Mouse (Mus musculus) brain, adult 2 months (tissue): Measurements from ENCODE around the gene Agtr1a.
A peak's percentile ranks its signal among the peaks of the same experiment; 100 is the strongest.

Experiments
- DNase-seq: peaks from one replicate; pipeline ENCODE4 v3.0.0; 2011; ENCODE audit warnings: low read depth, low spot score

The Agtr1a gene

GRCm38 (mm10) chr13:30336148-30336801 is at the start of gene Agtr1a:
Gene Agtr1a (plus strand): TSS chr13:30336441.
- peak; percentile 18 for DNase-seq

GRCm38 (mm10) chr13:30310221-30310620 is 26.0 kb upstream of the Agtr1a start:
- DNase-seq = no peak

GRCm38 (mm10) chr13:30324669-30325346 is 11.4 kb upstream of the Agtr1a start:
- DNase-seq = no peak

DNA sequence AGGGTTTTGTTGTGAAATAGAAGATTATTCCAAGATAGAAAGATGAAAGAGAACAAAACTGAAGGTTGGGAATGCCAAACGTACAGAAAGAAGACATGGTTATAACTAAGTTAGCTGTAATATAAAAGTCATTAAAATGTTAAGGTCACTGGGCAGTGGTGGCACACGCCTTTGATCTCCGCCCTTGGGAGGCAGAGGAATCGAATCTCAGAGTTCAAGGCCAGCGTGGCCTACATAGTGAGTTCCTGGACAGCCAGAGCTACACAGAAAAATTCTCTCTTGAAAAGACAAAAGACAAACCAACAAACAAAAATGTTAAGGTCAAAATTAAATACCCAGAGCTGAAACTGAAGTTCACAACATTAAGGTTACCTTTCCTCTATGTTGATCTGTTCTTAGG is 5.2 kb upstream of the Agtr1a start:
- DNase-seq = no peak

DNA sequence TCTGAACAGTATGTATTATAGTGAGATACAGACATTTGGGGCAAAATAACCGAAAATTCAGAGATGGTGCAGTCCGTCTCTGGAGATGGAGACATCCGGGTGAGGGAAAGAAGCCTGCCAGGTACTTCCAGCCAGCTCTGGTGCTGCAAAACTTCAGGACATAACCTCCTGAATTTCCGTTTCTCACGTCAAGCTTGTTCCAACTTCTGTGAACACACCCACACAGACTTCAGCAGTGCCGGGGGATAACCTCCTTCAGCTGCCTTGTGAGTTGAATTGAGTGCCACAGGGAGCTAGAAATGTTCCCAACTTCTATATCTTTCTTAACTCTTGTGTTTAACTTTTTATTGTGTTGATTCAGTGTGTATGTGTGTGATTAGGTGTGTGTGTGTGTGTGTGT is 4.4 kb upstream of the Agtr1a start:
- peak; percentile 61 for DNase-seq

DNA sequence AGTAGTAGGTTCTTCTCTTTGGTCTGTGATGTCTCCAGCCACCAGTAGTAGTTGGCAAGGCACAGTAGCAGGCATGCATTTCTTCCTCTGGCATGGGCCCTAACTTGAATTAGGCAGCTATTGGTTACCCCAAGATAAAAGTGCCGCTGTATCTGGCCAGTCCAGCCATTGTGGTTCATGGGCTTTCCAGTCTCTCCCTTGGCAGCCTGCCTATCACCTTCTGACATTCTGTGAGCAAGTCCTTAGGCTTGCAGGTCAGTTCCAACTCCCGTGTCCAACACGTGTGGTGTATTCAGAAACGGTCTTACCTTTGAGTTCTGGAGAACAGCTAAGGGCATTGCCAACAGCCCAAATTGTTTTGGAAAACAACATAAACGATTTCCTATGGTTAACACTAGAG is 3.7 kb upstream of the Agtr1a start:
- DNase-seq = no peak

- DNase-seq = no peak
Observed at GRCm38 (mm10) chr13:30334667-30335066, 1.6 kb upstream of the Agtr1a start.

DNA sequence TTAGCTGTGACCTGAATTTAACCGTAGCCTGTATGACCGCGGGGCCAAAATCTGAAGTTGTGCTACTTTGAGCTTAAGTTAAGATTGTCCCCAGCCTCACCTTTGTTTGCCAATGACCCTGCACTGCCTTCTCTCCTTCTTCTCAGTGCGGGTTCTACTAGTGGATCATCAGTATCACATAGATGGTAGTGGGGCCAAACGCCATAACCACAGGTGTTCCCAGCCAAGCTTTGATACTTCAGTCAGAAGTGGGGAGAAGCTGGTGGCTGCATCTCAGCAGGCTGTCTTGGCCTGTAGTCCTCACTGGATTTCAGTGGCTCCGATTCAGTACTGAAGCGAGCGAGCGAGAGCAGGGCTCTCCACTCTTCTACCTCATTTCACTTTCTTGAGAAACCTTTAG is 672 bp downstream of the Agtr1a start:
- no peak for DNase-seq

GRCm38 (mm10) chr13:30337646-30338045 is 1.4 kb downstream of the Agtr1a start:
- no peak for DNase-seq

DNA sequence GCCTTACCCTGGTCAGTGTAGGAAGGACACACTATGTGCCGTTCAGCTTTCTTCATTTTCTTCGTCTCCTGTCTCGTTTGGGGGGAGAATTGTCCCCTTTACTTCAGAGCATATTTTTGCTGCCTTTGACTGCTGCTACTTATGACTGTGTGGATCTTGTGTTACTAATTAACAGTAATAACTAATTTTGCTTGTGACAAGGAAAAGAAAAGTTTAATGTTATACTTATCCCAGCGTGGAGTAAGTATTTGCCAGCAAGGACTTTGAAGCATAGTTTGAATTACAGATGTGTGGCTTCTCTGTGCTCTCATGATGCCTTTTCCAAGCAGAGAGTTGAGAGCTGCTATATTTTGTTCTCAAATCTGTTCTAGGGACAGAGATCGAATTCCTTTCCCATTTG is 2.3 kb downstream of the Agtr1a start:
- no peak for DNase-seq

DNA sequence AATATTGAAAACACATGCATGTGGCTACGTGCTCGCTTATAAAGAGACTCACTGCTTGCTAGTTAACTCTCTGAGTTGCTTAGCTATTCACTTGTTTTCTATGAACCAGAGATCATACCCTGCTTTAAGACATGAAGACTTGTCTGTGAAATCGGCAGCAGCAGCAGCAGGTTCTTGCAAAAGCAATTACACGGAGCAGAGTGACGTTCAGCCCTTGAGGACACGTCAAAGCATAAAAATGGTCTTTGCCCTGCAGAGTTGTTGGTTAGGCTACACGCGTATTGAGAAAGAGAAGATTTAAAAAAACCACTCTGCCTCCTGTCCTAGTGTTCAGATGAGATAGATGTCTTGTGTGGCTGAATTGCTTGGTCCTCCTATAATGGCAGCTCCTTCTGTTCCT is 3.7 kb downstream of the Agtr1a start:
- no peak for DNase-seq

- peak; percentile 48 for DNase-seq
Observed at GRCm38 (mm10) chr13:30341987-30342898, 6.0 kb downstream of the Agtr1a start.

- DNase-seq = no peak
Observed at GRCm38 (mm10) chr13:30345427-30345913, 9.2 kb downstream of the Agtr1a start.

DNA sequence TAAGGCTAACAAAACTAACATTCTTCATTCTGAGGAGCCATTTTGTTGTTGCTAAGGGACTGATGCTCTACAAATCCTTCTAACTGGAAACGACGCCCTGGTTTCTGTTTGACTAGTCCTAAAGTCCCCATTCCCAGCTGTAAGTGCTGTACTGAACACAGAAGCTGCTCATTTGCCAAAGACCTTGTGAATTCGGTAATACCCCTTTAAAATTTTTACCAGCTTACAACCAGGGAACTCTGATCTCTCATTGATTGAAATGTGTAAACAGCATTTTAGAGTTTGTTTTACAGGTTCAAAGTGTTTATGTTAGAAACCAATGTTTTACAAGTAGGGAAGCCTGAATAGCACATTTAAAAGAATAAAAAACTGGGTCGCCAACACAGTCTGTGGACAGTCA is 10.6 kb downstream of the Agtr1a start:
- no peak for DNase-seq

- DNase-seq = no peak
Observed at GRCm38 (mm10) chr13:30348306-30348705, 12.1 kb downstream of the Agtr1a start.

DNA sequence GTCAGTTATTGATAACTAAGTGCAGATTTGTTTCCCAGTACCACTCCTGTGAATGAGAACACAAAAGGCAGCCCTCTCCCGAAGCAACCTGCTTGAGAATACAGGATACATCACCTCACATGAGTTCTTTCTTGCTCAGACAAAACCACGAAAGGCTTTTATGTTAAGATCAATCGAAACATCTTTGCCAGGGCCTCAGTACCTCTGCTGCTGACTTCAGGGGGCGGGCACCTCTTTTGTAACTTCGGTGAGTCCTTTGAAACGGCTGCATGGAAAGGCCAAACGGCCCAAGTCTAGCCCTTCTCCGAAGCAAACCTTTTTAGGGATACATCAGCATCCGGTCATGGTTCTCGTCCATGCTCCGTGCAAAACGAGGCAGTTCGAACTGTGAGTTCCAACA is 15.7 kb downstream of the Agtr1a start:
- no peak for DNase-seq

DNA sequence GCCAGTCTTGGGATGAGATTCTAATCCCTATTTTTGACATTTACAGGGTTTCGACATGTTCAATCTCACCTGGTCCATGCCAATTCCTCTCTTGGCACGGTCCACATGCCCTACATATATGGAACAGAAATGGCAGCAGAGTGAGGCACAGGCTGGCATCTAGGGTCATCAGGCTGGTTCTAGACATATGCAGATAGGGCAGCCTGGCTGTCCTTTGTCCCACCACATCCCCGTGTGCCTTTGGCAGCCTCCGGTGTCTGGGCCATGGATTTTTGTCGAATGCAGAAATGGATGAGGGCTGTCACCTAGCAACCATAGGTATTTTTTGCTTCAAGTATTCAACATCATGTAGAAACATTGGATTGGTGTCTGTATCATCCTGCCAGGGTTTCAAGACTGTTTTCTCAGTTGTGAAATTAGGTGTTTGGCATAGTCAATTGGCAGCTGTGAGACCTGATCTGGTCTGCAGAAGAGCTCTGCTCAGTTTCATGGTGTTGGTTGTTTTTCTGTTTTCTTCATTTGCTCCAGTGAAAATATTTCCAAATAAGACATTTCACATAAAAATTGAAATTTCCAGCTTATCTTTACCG is 18.8 kb downstream of the Agtr1a start:
- DNase-seq = no peak

DNA sequence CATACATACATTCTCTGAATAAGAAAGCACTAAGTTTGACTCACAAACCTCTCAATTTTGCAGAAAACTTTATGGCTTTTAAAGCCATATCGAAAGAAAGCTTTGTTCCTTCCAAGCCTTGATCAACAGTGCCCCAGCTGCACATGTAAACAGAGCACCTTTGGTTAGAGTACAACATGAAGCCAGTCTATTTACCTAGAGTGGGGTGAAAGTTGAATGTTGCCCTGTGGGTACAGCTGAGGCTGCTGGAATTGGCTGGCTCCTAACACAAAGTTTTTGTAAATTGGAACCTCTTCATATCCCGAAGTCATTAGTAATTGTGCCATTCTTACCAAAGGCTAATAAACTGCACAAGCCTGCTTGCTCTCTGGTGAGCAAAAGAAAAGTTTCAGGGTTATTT is 19.7 kb downstream of the Agtr1a start:
- no peak for DNase-seq

GRCm38 (mm10) chr13:30358456-30359168 is 22.4 kb downstream of the Agtr1a start:
- DNase-seq = no peak

- no peak for DNase-seq
Observed at GRCm38 (mm10) chr13:30359886-30360285, 23.6 kb downstream of the Agtr1a start.

DNA sequence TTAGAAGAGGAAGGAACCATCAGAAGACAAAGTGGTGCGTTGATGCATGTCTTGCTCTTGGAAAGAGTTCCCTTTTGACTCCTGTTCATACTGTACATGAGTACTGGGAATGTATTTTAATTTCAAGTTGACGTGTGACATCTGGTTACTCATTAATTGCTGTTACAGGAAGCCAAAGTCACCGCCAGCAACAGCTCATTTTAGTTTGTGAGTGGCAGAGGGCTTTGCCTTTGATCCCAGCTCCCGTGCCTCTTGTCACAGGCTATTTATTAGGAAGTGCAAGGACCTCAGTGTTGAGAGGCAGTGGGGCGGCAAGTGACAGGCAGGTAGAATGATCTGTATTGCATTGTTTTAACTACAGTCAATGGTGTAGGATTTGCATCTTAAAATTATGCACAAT is 24.8 kb downstream of the Agtr1a start:
- no peak for DNase-seq
